Mouse (Mus musculus) embryonic fibroblast, embryonic 13.5 days (primary cell): ENCODE data around the gene Crispld2.

Source experiments
- CTCF ChIP-seq: IDR thresholded peaks from 2 replicates; pipeline ENCODE4 v1.5.1; 2011; ENCODE audit warnings: mild to moderate bottlenecking, control low read depth, low read length, moderate library complexity, borderline replicate concordance; ENCODE audit not compliant: insufficient read depth
- POLR2A ChIP-seq: IDR thresholded peaks from 2 replicates; pipeline ENCODE4 v1.6.1; 2011; ENCODE audit warnings: low read depth, mild to moderate bottlenecking, control low read depth, low read length, moderate library complexity

DNA sequence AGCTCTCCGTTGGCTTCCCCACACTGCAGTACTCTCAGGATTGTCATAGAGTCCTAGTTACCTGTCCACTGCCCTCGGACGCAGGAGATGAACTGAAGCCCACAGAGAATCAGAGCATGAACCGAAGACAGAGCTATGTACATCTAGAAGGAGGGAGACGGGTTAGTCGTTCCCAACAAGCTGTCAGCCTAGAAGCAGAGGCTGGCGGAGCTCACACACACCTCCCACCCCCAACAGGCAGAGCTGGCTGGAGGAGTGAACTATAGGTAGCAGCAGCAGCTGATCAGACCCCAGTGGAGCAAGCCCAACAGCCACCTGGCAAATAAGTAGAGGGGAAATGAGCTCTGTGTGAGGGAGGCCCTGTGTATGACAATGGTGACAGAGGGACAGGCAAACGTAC lies 92.5 kb downstream of the Crispld2 start:
- TF ChIP-seq POLR2A (no peak), CTCF (no peak)
